Mouse (Mus musculus): ENCODE data around the gene Znhit2. TPM values are rescaled to one million over a fixed set of nuclear protein-coding genes. Genes with fewer than 3 reads are reported as not detected.

The Znhit2 gene
- total and polyA plus RNA-seq, 3 experiments: 27.0 to 37.3 TPM; not detected in 1

DNA sequence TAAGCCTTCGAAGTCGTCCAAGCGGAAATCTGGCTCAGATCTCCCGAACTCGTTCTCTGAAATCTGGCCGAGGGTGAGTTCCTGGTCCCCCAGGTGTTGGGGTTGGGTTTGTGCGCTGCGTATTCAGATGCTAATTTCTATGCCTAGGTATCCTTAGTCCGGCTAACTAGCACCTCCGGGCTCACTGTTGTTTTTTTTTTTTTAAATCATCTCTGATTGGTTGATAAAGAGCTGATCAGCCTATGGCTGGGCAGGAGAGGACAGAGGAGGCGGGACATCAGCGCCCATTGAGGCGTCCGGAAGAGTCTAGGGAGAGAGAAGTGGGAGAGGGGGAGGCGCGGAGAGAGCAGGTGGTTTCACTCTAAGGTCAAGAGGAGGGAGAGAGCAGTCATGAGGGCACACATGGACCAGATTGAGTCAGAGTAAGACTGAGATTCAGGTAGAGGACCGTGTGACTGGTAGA, 24.5 kb downstream of the Znhit2 start (continued):
- TF ChIP-seq MAX (IDR thresholded peaks at IDR 0.05; ENCODE audit: low read length): peak; percentile 58; the same call in 1 of the 2 replicates
- TF ChIP-seq CTCF (IDR thresholded peaks at IDR 0.05 in 2 of 3, conservative IDR thresholded peaks at IDR 0.05 in 1 of 3; ENCODE audit: control insufficient read depth in 1 of 3, insufficient read depth in 1 of 3, low read depth in 2 of 3, low read length in 3 of 3, poor library complexity in 1 of 3, severe bottlenecking in 1 of 3): no peak
- no peak for TF ChIP-seq MXI1 (IDR thresholded peaks at IDR 0.05; ENCODE audit: low read depth, low read length)
- no peak for TF ChIP-seq TCF12 (IDR thresholded peaks at IDR 0.05; ENCODE audit: low read depth, low read length)

DNA sequence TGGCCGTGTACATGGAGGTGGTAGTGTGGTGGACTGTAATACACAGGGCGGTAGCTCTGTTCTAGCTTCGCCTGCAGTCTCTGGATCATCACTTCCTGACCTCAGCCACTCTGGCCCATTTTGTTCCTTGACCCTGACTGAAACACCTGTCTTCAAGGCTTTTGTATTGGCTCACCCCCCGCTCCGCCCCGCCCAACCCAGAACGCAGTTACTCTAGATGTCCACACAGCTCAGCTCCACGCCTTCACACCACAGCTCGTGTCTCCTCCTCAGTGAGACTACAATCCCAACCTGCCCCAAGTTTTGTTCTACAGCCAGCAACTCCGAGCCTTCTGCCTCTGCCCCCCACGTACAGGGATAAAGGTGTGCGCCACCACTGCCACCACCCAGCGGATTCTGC, 27.8 kb downstream of the Znhit2 start:
- no peak overlapping the region for H3K9ac ChIP-seq (ENCODE audit: control insufficient read depth, low read depth, low read length, poor library complexity, severe bottlenecking)
- TF ChIP-seq USF2 (IDR thresholded peaks at IDR 0.05; ENCODE audit: borderline replicate concordance in 1 of 2, insufficient read depth in 1 of 2, low read depth in 1 of 2, low read length in 2 of 2): no peak
- TF ChIP-seq NELFE (IDR thresholded peaks at IDR 0.05; ENCODE audit: low read depth, low read length): no peak
- TF ChIP-seq KAT2A (conservative IDR thresholded peaks at IDR 0.05; ENCODE audit: low read depth, low read length): no peak
- no peak for TF ChIP-seq SMC3 (IDR thresholded peaks at IDR 0.05; ENCODE audit: low read depth, low read length)
- no peak for TF ChIP-seq USF1 (IDR thresholded peaks at IDR 0.05; ENCODE audit: low read depth, low read length)
- no peak for TF ChIP-seq MXI1 (IDR thresholded peaks at IDR 0.05; ENCODE audit: low read depth, low read length)
- no peak for TF ChIP-seq ZNF384 (IDR thresholded peaks at IDR 0.05; ENCODE audit: low read depth, low read length)
- TF ChIP-seq NRF1 (IDR thresholded peaks at IDR 0.05; ENCODE audit: insufficient read depth, low read depth, low read length, poor library complexity, severe bottlenecking): no peak
- TF ChIP-seq MYB (IDR thresholded peaks at IDR 0.05; ENCODE audit: low read depth, low read length): no peak
- no peak for TF ChIP-seq RAD21 (IDR thresholded peaks at IDR 0.05; ENCODE audit: low read depth, low read length)
- TF ChIP-seq BHLHE40 (IDR thresholded peaks at IDR 0.05; ENCODE audit: borderline replicate concordance, low read depth, low read length): no peak
- TF ChIP-seq MYC (IDR thresholded peaks at IDR 0.05; ENCODE audit: low read depth, low read length): no peak
- TF ChIP-seq GABPA (IDR thresholded peaks at IDR 0.05; ENCODE audit: low read depth, low read length): no peak
- H3K4me1 ChIP-seq (ENCODE audit: control insufficient read depth in 1 of 2, insufficient read depth in 2 of 2, low read length in 2 of 2): peaks cover 0 to 2% of the 10 kb centered on the region in 2 experiments; a peak in 2 of 4 replicates

DNA sequence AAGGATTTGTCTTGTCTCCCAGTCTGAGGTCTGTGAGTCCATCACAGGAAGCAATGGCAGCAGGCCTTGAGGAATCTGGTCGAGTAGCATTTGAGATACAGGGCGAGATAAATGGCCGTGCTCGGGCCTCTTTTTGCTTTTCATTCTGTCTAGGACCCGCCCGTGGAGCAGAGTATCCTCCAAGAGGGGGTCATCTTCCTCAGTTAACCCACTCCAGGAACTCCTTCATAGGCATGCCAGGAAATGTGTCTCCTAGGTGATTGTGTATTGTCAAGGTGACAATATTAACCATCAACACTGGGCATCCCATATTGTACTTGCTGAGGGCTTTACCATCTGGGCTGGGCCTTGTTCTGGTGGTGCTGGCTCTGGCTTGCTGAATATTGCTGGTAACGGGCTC, 33.1 kb downstream of the Znhit2 start, which contains the start of gene AC131692.1:
TSS of gene AC131692.1 (plus strand) at position 301 of the 400 bp plus-strand sequence.
- no peak for TF ChIP-seq MAZ (IDR thresholded peaks at IDR 0.05; ENCODE audit: low read depth, low read length)
- TF ChIP-seq ZKSCAN1 (IDR thresholded peaks at IDR 0.05; ENCODE audit: low read depth, low read length): no peak
- no peak for TF ChIP-seq BHLHE40 (IDR thresholded peaks at IDR 0.05; ENCODE audit: borderline replicate concordance, low read depth, low read length)
- TF ChIP-seq MYB (IDR thresholded peaks at IDR 0.05; ENCODE audit: low read depth, low read length): no peak
- no peak for TF ChIP-seq UBTF (IDR thresholded peaks at IDR 0.05; ENCODE audit: borderline replicate concordance, insufficient read depth, low read depth, low read length)
- TF ChIP-seq MAFK (IDR thresholded peaks at IDR 0.05; ENCODE audit: borderline replicate concordance, low read depth, low read length): no peak
- TF ChIP-seq MXI1 (IDR thresholded peaks at IDR 0.05; ENCODE audit: low read depth, low read length): no peak
- no peak for TF ChIP-seq MYC (IDR thresholded peaks at IDR 0.05; ENCODE audit: low read depth, low read length)
- TF ChIP-seq JUND (IDR thresholded peaks at IDR 0.05; ENCODE audit: low read depth, low read length): no peak
- TF ChIP-seq CTCF (IDR thresholded peaks at IDR 0.05 in 2 of 3, conservative IDR thresholded peaks at IDR 0.05 in 1 of 3; ENCODE audit: control insufficient read depth in 1 of 3, insufficient read depth in 1 of 3, low read depth in 2 of 3, low read length in 3 of 3, poor library complexity in 1 of 3, severe bottlenecking in 1 of 3): no peak
- TF ChIP-seq NELFE (IDR thresholded peaks at IDR 0.05; ENCODE audit: low read depth, low read length): no peak
- TF ChIP-seq SIN3A (IDR thresholded peaks at IDR 0.05; ENCODE audit: low read length): no peak
- TF ChIP-seq KAT2A (conservative IDR thresholded peaks at IDR 0.05; ENCODE audit: low read depth, low read length): no peak
- no peak for TF ChIP-seq CHD1 (IDR thresholded peaks at IDR 0.05; ENCODE audit: low read depth, low read length)
- no peak for TF ChIP-seq RAD21 (IDR thresholded peaks at IDR 0.05; ENCODE audit: low read depth, low read length)
- TF ChIP-seq ZC3H11A (IDR thresholded peaks at IDR 0.05; ENCODE audit: low read depth, low read length): no peak
- TF ChIP-seq GABPA (IDR thresholded peaks at IDR 0.05; ENCODE audit: low read depth, low read length): no peak
- DNase-seq (ENCODE audit: low read depth, low spot score): no peak
- peaks cover 0 to 15% of the 10 kb centered on the region in 2 experiments; a peak in 2 of 4 replicates for H3K36me3 ChIP-seq (ENCODE audit: control insufficient read depth in 1 of 2, insufficient read depth in 2 of 2, low read length in 2 of 2)
- H3K9ac ChIP-seq (ENCODE audit: control insufficient read depth, low read depth, low read length, poor library complexity, severe bottlenecking): no peak within 1 kb of the TSS
- no peaks in the 10 kb centered on the region for H3K4me1 ChIP-seq (ENCODE audit: control insufficient read depth in 1 of 2, insufficient read depth in 2 of 2, low read length in 2 of 2)
- H3K4me3 ChIP-seq (ENCODE audit: control insufficient read depth in 1 of 2, insufficient read depth in 1 of 2, low read depth in 2 of 2, low read length in 2 of 2): no peak within 1 kb of the TSS
- no peaks in the 10 kb centered on the region for H3K9me3 ChIP-seq (replicated peaks; ENCODE audit: insufficient read depth, low read length)
- H3K27ac ChIP-seq (ENCODE audit: control insufficient read depth, low read depth, low read length): no peak within 1 kb of the TSS
- no peaks in the 10 kb centered on the region for H3K27me3 ChIP-seq (ENCODE audit: control insufficient read depth in 1 of 2, insufficient read depth in 2 of 2, low read length in 2 of 2)
- peaks cover 1% of the 10 kb centered on the region; the same call in 1 of the 2 replicates for H3K79me2 ChIP-seq (ENCODE audit: control insufficient read depth, insufficient read depth, low read length, poor library complexity)

More for the DNA sequence above, 27.8 kb downstream of the Znhit2 start:
- DNase-seq (ENCODE audit: low read depth, low spot score): no peak
- Histone ChIP-seq H3K27me3 (ENCODE audit: control insufficient read depth in 1 of 2, insufficient read depth in 2 of 2, low read length in 2 of 2) (no peaks in the 10 kb centered on the region), H3K36me3 (ENCODE audit: control insufficient read depth in 1 of 2, insufficient read depth in 2 of 2, low read length in 2 of 2) (peaks cover 0 to 24% of the 10 kb centered on the region in 2 experiments), H3K4me3 (ENCODE audit: control insufficient read depth in 1 of 2, insufficient read depth in 1 of 2, low read depth in 2 of 2, low read length in 2 of 2) (no peak overlapping the region), H3K79me2 (ENCODE audit: control insufficient read depth, insufficient read depth, low read length, poor library complexity) (peaks cover 30% of the 10 kb centered on the region), H3K27ac (ENCODE audit: control insufficient read depth, low read depth, low read length) (no peak overlapping the region), H3K9me3 (replicated peaks; ENCODE audit: insufficient read depth, low read length) (no peaks in the 10 kb centered on the region)

Measured in MEL (cell line).